Mouse (Mus musculus): ENCODE data around the gene Slamf1.

DNA sequence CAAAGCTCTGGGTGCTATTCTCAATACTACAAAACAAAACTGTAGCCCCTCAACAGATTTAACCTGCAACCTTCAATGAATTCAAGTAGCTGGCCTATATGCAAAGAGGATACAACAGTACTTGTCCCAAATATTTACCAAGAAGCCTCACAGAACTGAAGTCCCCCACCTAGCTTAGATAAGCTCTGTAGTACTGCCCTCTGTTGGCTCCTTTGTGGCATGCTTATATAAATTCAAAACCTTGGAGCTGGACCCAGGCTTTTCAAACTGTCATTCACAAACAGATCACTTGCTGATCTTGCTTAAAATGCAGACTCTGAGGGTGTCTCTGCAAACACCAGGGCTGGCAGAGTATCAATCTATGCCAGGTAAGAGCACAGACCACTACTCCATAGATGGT lies 35.7 kb upstream of the Slamf1 start:
- TF ChIP-seq GATA1 (IDR thresholded peaks at IDR 0.05; ENCODE audit: borderline replicate concordance, low read length) (no peak), FLI1 (IDR thresholded peaks at IDR 0.05; ENCODE audit: low read length) (no peak)

Data from megakaryocyte, embryonic 14.5 days (primary cell).